Mouse (Mus musculus): ENCODE data around the gene Ndufb7.

DNA sequence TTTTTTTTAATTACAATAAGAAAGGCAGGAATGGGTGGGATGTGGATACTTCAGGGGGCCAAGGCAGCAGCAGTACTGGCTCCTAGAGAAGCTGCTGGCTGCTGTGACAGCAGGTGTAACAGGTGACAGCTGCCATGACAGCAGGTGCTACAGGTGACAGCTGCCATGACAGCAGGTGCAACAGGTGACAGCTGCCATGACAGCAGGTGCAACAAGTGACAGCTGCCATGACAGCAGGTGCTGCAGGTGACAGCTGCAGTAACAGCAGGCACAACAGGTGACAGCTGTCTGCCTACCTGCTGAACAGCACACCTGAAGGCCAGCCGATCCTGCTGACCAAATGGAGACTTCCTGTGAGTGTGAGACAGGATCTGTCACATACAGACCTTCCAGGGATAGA lies 18.3 kb downstream of the Ndufb7 start:
- TF ChIP-seq CTCF (IDR thresholded peaks at IDR 0.05; ENCODE audit: low read depth) = no peak
- TF ChIP-seq EP300 (IDR thresholded peaks at IDR 0.05; ENCODE audit: low read depth) = no peak
